Mouse (Mus musculus): ENCODE measurements around the gene Srarp.

The Srarp gene

DNA sequence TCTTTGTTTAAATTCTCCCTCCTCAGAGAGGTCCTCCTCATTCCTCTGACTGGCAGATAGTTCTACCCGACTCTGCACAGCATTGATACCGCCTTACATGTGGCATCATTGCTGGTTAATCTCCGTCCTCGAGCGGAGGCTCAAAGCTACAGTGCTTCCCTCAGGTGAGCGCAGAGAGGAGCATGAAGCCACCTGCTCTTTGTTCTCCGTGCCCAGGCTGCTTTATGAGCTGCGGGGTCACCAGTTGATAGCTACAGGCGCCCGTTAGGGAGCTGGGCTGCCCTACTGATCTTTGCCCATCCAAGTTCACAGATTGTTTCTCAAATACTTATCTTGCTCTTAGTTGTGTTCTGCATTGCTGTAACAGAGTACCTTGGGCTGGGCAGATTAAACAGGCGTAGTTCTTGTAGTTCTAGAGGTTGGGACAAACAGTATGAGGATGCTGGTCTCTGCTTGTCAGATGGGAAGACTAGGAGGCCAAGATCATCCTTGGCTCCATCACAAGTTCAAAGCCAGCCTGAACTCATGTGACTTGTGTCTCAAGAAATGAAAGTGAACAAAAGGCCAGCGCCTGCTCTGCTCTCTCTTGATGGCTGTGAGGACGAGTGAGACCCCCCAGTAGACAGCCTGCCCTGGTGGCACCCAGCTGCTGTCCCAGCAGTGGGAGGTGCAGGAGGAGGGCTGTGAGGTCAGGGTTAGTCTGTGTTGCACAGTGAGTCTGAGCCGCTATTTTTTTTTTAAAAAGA lies 20.5 kb upstream of the Srarp start:
- DNase-seq, result no peak

DNA sequence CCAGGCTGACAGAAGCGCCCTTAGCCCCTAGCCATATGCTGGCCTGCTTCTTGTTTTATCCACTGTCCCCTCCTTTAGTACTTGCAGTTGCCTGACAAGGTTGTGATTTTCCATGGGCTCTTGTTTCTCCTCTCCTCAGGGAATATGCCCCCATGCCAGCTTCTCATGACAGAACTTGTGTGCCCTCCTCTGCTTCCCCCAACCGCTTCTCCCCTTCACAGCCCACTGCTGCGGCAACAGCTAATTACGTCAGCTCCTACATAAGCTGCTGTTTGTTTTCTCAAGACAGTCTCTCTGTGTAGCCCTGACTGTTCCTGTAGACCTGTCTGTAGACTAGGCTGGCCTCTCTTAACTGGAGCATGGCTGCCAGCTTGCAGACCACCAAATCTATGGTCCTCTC lies 19.6 kb upstream of the Srarp start:
- DNase-seq, result no peak

DNA sequence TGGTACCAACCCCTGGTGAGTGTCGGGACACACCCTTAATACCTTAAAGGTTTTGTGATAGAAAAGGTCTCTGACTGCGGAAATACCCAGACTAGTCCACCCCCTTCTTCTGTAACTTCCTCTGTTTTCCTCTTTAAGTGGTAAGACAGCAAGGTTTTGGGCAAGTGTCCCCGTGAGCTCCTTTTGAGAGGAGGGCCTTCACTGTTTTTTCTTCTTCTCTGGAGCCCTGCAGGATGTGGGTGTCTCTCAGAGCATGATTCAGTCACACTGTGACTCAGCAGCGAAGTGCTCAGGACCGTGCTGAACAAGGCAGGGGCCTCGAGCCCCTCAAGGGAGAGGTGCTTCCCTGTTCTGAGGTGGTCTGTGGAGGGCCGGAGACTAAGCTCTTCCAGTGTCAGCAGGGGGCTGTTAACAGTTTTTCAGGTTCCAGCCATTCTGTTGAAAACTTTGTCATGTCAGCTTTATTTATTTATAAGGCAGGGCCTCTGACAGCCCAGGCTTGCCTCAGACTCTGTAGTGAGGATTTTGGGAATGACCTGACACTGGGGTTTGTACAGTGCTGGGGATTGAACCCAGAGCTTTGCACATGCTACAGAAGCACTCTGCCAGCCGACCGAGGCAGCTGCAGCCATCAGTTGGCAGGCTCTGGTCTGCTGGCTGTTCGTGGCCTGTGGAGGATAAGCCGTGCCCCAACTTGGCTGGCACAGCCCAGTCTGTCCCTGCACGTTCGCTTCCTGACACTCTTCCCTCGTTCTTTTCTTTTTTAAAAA lies 18.9 kb upstream of the Srarp start:
- no peak for DNase-seq

DNA sequence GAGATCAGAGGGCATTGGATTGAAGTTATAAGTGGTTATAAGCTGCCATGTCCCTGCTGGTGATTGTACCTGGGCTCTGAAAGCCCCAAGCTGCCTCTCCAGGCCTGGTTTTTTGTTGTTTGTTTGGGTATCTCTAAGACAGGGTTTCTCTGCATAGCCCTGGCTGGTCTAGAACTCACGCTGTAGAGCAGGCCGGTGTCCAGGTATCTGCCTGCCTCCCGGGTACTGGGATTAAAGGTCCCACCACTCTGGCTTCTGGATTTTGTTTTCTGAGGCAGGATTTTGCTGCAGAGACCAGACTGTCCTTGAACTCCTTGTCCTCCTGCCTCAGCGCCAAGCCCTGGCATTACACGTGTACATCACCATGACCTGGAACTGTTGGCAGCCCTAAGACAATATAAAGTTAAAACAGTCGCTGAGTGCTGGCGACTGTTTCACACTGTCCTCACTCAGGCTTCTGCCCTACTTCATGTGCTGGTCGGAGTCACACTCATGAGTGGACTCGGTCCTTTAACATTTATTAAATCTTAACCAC lies 16.1 kb upstream of the Srarp start:
- DNase-seq, result no peak

DNA sequence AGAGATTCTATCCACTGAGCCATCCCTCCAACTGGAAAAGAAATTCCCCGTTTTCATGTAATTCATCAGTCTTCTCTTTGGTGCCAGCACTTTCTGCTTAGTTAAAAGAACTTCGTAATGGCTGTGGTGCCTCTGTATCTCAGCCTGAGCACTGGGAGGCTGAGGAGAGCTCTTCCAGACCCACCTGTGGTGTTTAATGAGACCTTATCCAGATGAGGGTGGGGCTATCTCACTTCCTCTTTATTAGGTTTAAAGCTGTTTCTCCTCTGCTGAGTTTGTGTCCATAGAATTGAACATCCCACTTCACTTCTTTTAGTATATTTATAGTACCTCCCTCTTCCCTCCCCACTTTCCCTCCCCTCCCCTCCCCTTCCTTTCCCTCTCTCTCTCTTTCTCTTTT lies 15.3 kb upstream of the Srarp start:
- DNase-seq, result no peak

DNA sequence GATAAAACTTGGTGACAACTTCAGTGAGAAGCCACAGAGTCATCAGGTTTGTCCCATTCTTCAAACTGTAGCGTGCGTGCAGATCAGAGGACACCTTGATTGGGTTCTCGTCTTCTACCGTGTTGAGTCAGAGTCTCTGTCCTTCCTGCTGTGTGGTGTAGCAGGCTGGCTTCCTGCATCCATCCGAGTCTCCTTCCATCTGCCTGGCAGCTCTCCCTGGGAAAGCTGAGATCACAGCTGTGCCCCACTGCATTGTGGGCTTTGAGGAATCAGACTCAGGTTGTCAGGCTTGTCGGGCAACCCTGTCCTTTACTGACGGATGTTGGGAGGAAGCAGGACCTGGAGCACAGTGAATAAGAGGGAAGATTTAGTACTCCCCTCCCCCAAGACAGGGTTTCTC lies 10.3 kb upstream of the Srarp start:
- DNase-seq, result no peak

DNA sequence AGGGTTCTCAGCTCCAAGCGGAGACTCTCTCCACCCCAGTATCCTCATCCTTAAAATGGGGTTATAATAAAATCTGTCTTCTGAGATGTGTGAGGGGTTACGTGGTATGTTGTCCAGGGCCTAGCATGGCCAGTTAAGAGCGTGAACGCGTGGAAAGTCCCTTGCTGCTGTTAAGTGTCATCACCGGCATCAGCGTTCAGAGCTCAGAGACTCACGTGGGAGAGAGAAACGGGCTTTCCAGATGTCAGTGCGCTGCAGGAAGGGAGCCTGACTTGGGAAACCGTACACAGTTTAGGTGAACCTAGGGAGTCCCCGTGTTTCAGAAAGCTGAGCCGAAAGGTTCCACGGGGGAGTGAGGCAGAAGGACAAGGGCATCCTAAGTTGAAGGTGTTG lies 9.4 kb upstream of the Srarp start:
- no peak for DNase-seq

DNA sequence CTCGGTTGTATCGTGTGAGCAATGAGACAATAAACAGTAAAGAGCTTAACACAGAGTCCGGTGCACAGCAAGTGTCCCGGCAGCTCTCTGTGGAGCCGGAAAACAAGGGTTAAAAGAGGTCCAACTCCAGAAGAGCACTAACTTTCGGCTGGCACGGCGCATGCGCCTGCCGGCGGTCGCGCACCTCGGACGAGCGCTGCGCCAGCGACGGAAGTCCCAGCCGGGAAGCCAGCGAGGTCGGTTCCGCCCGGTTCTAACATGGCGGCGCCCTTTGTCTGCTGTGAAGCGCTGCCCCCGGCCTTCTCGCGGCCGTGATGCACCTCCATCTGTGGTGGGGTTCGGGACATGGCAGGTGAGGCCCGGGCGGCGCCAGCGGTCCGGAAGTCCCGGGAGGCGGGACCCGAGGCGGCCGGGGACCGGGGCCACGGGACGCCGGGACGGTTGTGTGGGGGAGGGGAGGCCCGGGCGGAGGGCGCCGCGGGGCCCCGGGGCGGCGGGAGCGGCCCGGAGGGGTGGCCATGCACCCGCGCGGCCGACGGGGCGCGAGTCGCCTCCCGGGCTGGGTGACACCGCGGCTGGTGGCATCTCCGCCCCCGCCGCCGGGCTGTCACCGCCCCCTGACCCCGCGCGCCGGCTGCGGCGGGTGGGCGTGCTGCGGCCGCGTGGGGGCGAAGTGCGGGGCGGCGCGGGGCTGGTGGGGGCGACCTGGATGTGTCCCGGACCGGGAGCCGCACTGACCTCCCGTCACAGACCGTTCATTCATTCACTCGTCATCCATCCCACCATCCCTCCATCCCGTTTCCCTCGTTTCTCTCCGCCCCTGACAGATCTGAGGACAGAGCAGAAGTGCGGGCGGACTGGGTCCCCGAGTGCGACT lies 8.8 kb upstream of the Srarp start, which contains the start of gene Zbtb17:
Gene Zbtb17, plus strand, starts transcription at position 204 of the 877 bp plus-strand sequence.
- DNase-seq, result peak; percentile 90

DNA sequence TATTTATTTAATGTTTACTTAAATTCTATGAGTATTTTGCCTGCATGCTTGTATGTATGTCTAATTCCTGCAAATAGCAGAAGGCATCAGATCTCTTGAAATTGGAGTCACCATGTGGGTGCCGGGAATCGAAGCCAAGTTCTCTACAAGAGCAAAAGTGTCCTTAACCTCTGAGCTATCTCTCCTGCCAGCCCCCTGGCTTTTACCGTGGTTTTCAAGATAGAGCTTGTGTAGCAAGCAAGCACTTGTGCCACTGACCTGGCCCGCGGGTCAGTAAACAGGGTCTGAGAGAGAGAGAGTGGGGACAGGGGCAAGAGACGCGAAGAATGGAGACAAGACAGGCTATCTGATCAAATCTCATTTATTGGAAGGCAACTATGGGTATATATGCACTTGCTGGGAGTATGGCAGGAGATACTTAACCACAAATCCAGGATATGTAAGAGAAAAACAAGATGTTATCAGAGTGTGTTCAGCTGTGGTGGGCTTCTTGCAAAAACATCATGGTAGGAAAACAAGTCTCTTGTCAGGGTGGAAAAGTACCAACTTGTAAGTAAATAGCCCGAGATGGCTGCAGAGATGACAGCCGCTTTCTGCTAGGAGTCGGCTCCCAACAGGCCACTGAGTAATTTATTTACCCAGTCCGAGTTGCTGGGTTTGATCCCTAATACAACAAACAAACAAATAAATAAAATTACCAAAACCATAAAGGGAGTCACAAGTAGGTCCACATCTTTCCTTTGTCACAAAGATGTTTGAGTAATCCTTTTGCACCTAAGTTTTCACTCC lies 7.9 kb upstream of the Srarp start:
- DNase-seq, result no peak

DNA sequence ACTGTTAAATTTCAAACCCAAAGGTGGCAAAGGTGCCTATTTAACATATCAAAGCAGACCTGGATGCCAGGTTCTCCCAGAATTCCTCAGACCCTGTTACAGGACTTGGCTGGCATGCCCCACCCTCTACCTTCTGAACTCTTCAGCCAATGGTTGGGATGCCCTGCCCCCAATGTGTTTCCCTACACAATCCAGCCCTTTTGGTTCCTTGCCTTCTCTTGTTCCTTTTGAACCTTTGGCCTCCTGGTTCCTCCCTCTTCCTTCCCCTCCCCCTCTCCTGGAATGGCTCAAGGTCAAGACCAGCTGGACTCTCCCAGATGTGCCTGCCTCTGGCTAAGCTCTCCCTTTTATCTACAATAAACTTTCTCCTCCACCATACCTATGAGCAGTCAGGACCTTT lies 5.0 kb upstream of the Srarp start:
- peak; percentile 62 for DNase-seq

DNA sequence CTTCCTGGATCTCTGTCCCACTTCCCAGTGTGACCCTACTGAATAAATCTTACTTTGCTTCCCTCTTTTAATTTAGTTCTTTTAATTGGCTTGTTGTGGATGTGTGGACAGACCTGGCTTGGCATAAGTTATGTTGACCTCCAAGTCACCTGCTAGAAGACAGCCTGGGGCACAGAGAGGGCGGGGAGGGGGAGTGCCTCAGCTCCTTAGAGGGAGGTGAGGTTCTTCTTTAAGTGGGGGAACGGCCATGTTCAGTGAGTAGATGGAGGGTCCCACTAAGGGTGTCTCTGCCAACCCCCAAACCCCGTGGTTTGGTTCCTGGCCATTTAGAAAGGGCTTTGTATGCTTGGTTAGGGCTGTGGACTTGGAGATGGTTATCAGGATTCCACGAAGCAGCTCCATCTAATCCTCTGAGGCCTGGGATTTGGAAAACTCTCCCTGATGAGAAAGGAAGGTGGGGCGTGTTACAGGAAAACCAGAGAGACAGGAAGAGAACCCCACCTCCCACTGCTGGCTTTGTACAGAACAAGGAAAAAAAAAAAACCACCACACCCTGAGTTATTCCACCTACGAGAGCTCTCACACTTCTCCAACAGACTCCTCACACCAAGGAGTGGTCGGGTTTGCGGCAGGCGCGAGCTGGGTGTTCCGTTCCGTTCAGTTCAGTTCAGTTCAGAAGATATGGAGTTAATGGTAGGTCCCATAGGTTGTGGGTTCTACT lies 3.3 kb upstream of the Srarp start:
- DNase-seq, result peak; percentile 67

DNA sequence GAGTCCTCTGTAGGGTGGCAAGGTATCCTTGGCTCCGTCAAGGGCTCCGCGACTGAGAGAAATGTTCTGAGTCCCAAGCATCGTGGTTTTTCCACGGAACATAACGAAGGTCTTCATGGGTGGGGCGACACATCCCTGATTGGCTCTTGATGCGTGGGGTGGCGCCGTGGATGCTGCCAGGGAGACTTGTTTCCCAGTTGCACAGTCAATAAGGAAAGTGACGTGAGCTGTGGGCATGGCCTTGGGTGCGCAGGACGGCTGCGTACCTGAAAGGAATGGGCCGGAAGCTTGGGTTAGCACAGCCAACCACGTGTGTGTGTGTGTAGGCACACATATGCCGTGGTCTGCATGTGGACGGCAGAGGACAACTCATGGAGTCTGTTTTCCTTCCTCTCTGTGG lies 2.7 kb downstream of the Srarp start:
- DNase-seq, result no peak

DNA sequence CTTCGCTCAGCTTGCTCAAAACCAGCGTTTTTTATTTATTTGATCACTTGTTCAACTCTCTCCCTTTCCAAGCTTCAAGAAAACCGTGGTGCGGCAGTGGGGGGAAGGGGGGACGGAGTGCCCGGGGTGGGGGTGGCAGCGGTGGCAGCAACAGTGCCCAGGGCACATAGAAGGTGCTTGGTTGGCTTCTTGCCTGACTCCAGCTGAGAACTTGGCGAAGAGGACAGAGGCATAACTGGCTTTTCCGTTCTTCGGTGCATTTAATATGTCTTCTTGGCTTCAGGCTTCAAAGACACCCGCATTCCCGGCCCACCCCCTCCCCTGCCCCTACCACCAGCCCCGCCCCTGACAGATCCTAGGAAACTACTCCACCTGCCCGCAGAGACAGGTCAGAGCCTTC lies 3.2 kb downstream of the Srarp start:
- peak; percentile 58 for DNase-seq

DNA sequence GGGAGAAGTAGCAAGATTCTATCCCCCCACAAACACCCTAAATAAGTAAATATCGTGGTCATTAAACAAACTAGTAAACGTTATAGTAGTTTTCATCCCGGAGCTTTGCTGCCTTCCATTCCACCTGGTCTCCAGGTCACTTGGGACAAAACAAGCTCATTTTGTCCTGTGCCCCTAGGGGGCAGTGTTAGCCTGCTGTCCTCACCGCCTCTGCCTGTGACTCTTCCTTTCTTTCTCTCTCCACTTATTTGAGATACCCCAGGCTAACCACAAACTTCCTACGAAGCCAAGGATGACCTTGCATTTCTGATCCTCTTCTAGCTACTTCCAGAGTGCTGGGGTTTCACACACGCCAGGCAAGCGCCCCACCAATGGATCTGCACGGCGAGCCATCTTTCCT lies 4.9 kb downstream of the Srarp start:
- DNase-seq, result peak; percentile 82

DNA sequence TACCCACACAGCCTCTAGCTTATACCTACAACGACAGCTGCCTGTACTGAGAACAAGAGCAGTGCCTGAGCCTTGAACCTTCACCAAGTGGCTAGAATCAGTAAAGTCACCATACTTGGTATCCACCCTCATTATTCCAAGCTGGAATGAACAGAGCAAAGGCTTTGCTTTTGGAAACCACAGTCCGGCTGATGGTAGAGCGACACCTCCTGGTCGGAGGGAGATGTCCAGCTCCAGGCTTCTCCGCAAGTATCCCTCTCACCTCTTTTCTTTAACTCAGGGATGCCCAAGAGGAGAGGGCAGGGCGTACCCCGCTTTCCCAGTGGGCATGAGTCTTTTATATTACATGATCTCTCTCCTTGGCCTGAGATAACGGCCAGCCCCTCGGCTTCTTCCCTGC lies 6.1 kb downstream of the Srarp start:
- peak; percentile 72 for DNase-seq

DNA sequence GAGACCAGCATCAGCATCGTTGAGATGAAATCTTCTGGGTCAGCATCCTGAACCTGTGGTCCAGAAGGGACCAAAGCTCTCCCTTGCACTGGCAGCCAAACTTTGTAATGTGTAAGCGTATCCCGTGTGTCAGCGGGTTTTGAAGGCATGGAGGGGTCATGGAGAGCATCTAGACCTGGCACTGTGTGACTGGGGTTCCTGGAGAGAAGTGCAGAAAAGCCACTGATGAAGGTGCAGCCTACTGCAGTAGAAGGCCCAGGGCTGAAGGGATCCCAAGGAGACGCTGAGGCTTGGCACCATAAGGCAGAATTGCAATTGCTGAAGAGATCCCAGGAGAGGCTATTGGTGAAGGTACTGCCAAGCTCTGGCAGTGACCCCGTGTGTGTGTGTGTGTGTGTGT lies 6.5 kb downstream of the Srarp start:
- DNase-seq, result no peak

DNA sequence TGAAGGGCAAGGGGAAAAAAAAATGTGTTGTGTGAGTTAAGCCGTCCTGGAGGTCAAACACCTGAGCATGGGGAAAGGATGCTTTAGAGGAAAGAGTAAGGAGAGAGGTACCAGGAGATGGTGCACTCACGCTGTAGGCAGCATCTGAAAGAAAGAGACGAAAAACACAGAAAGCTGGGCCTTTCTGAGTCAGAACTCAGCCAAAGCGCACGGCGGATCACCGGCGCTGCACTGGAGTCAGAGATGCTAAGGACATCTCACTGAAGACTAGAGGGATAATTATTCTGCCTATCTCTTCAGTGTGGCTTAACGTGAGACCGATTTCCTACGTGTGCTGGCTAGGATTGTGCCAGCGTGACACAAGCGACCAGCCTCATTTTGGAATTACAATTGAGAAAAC lies 8.0 kb downstream of the Srarp start:
- DNase-seq, result no peak

DNA sequence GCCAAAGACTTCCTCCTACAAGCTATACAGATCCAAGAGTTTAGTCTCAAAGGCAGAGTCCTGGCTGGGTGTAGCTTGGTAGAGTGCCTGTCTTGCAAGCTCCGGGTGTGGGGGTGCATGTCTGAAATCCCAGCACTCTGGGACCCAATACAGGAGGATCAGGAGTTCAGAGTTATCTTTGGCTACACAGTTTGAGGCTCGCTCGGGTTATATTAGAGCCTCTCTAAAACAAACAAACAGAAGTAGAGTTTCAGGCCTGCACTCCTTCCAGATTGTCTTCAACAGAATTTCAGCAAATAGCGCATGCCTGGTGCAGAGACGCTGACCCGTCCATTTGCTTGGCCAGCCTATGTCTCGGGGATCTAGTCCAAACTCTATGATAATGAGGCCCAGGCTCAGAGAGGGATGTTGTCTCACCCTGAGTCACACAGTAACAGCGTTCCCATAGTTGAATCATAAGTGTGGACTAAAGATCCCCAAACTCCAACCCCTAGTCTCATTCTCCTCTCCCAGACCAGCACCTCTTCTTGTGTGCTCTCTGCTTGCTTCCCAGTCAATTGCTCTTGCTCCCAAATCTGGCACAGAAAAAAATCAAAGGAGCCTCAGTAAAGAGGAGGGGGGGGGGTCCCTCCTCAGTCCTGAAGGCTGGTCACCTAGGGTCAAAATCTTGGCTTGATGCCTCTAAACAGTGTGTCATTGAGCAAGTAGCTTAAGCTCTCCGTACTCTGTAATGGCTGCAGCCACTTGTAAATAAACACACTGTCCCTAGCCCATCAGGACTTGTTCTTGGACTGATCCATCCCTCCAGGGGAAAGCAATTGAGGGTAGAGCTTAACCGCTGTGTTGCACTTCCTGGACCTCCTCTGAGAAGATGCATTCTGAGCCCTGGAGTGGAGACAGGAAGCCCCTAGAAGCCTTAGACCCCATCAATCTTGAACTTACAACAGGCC lies 8.8 kb downstream of the Srarp start:
- DNase-seq, result no peak

DNA sequence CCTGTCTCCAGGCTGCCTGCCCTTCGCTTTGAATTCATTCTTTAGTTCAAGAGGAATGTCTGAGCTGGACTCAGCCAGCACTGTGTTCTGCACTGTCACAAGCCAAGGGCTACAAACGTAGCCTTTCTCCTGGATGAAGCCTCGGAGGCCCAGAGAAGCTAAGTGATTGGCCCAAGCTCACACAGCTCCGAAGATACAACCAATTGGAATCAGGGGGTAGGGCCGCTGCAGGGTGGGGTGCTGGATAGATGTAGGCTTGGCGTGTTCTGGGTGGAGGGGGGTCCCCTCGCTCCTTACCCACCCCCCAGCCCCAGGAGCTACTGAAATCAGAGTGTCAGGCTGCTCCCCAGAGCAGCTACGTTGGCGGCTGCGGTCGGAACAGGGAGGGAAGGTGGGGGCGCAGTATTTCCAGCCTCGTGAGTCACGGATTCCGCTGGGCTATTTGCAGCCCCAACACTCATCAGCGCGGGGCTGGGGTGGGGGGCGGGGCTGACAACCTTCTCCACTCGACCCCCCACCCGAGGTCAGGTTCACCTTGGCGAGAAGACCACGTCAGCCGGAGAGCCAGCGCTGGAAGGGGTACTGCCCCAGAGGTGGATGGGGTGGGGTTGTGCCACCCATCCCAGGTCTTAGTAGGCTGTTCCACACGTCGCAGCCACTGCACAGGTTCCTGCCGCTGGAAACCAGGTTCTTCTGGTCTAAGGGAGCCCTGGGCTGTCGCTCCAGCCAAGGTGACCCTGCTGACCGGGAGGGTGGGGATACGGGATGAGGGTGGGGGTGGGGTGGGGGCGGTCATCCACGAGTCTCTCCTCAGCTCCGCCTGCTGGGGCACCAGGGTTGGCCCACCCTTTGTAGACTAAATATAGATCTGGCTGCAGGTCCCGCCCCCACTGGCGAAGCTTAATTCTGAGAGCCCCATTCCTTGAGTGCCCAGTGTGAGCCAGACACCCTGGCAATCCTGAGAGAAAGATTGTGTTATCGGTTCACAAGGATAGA lies 10.1 kb downstream of the Srarp start:
- DNase-seq, result peak; percentile 71
